Mouse (Mus musculus): ENCODE results near the gene Larp1b.
A peak's percentile ranks its signal among the peaks of the same experiment; 100 is the strongest.

DNA sequence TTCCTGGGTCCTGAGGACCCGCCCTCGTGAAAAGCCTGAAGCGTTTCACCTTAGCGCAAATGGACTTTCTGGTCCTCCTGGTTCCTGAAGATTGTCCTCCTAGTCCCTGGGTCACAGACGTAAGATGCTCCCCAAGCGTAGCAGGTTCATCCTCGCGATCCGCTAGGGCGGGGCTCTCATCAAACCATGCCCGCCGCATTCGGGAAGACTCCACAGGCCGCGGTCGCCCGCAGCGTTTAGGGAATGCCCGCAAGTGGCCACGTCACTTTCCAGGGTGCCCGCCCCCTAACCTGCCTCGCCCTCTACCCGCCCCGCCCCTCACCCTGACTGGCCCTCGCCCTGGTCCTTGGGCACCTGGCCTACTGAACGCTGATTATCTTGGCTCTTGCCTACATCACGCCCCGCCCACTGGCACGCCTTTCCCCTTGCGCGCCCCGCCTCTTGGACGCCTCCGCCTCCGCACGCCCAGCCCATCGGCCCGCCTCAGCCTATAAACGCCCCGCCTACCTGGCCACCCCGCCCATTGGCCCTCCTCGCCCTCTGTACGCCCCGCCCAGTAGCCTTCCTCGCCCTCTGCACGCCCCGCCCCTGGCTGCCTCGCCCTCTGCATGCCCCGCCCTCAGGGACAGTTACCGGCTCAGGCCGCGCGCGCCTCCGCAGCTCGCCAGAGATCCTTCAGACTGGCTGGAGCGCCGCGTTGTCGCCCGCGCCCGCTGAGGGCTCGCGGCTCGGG, at the start of gene Larp1b:
- TF ChIP-seq CTCF (IDR thresholded peaks at IDR 0.05; ENCODE audit: extremely low read depth, insufficient read length, insufficient replicate concordance, low read depth, low read length) = no peak
- peak; percentile 98 for TF ChIP-seq POLR2A (IDR thresholded peaks at IDR 0.05; ENCODE audit: low read depth, low read length)

Measured in small intestine, adult 2 months (tissue).